Mouse (Mus musculus): ENCODE data around the gene Mfsd2b. TPM values are rescaled to one million over a fixed set of nuclear protein-coding genes. Genes with fewer than 3 reads are reported as not detected.

The Mfsd2b gene
- polyA plus RNA-seq (2014; fragmentation: Illumina TruSeq; extraction: RNeasy Lipid Tissue Mini Kit (QIAGEN cat#74804); ENCODE audit: low read depth, low replicate concordance) = 1.9 TPM

GRCm38 (mm10) chr12:4874161-4874927, at the start of gene Mfsd2b:
TSS of gene Mfsd2b (minus strand) at chr12:4874359.

GRCm38 (mm10) chr12:4916994-4917804, 43.0 kb upstream of the Mfsd2b start, which contains the start of gene Atad2b:
TSS of gene Atad2b (plus strand) at chr12:4917353.

GRCm38 (mm10) chr12:4906951-4907906, 33.1 kb upstream of the Mfsd2b start, which contains the start of gene Ubxn2a:
TSS of gene Ubxn2a (minus strand) at chr12:4907705.

GRCm38 (mm10) chr12:4842890-4843597, 31.1 kb downstream of the Mfsd2b start, which contains the start of gene Wdcp:
TSS of gene Wdcp (plus strand) at chr12:4843303.

GRCm38 (mm10) chr12:4841392-4841887, 32.7 kb downstream of the Mfsd2b start, which contains the start of gene Fkbp1b:
TSS of gene Fkbp1b (minus strand) at chr12:4841591.

GRCm38 (mm10) chr12:4817361-4818101, 56.6 kb downstream of the Mfsd2b start, which contains the start of gene Sf3b6:
TSS of gene Sf3b6 (plus strand) at chr12:4817544.

Other genes with a start within 250 kb of the Mfsd2b start
- not detected for gene Fam228a, start 135.9 kb downstream of the Mfsd2b start, polyA plus RNA-seq (2014; fragmentation: Illumina TruSeq; extraction: RNeasy Lipid Tissue Mini Kit (QIAGEN cat#74804); ENCODE audit: low read depth, low replicate concordance)
- gene Pfn4, start 105.3 kb downstream of the Mfsd2b start, polyA plus RNA-seq (2014; fragmentation: Illumina TruSeq; extraction: RNeasy Lipid Tissue Mini Kit (QIAGEN cat#74804); ENCODE audit: low read depth, low replicate concordance) = 0.76 TPM
- 1.4 TPM for gene Fam228b, start 105.1 kb downstream of the Mfsd2b start, polyA plus RNA-seq (2014; fragmentation: Illumina TruSeq; extraction: RNeasy Lipid Tissue Mini Kit (QIAGEN cat#74804); ENCODE audit: low read depth, low replicate concordance)
- gene Sf3b6, start 56.8 kb downstream of the Mfsd2b start, polyA plus RNA-seq (2014; fragmentation: Illumina TruSeq; extraction: RNeasy Lipid Tissue Mini Kit (QIAGEN cat#74804); ENCODE audit: low read depth, low replicate concordance) = 285 TPM
- 18.0 TPM for gene Fkbp1b, start 32.8 kb downstream of the Mfsd2b start, polyA plus RNA-seq (2014; fragmentation: Illumina TruSeq; extraction: RNeasy Lipid Tissue Mini Kit (QIAGEN cat#74804); ENCODE audit: low read depth, low replicate concordance)
- 3.1 TPM for gene Wdcp, start 31.1 kb downstream of the Mfsd2b start, polyA plus RNA-seq (2014; fragmentation: Illumina TruSeq; extraction: RNeasy Lipid Tissue Mini Kit (QIAGEN cat#74804); ENCODE audit: low read depth, low replicate concordance)
- gene Ubxn2a, start 33.3 kb upstream of the Mfsd2b start, polyA plus RNA-seq (2014; fragmentation: Illumina TruSeq; extraction: RNeasy Lipid Tissue Mini Kit (QIAGEN cat#74804); ENCODE audit: low read depth, low replicate concordance) = 230 TPM
- gene Atad2b, start 43.0 kb upstream of the Mfsd2b start, polyA plus RNA-seq (2014; fragmentation: Illumina TruSeq; extraction: RNeasy Lipid Tissue Mini Kit (QIAGEN cat#74804); ENCODE audit: low read depth, low replicate concordance) = 39.9 TPM

Data from sigmoid colon, adult 10 weeks (tissue).